Mouse (Mus musculus): ENCODE data around the gene 2210408I21Rik.

DNA sequence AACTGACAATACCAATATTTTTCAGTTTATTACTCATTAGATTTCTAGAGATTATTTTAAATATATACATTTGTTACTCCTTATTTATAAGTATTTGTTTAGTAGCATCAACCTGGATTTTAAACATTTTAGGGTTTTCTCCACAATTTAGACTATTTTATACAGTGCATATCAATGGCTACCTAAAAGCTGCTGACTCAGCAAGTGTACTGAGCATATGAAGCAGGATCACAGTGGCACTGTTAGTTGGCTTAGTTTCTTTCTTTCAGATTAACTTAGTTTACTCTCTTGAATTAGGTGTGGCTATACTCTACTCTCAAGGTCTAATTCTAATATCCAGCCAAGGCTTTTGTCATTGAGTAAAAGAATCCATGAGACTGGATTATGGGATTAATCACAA is 27.6 kb upstream of the 2210408I21Rik start:
- TF ChIP-seq EP300 (IDR thresholded peaks at IDR 0.05; ENCODE audit: low read depth) = no peak
- TF ChIP-seq CTCF (IDR thresholded peaks at IDR 0.05; ENCODE audit: low read depth) = no peak
